Mouse (Mus musculus): ENCODE results near the gene Smarca2.

GRCm38 (mm10) chr19:26768846-26769245 is 164.0 kb downstream of the Smarca2 start:
- TF ChIP-seq POLR2A (IDR thresholded peaks at IDR 0.05; ENCODE audit: borderline replicate concordance, insufficient read depth, low read length) (no peak), CTCF (IDR thresholded peaks at IDR 0.05; ENCODE audit: borderline replicate concordance, insufficient read depth, low read depth, low read length) (no peak)
